Mouse (Mus musculus) left cerebral cortex, adult 8-10 months (tissue): ENCODE measurements around the gene Tax1bp1. TPM values are rescaled to one million over a fixed set of nuclear protein-coding genes. Genes with fewer than 3 reads are reported as not detected.

ENCODE experiments used
- DNase-seq, 2 experiments: peaks; one replicate each; pipeline ENCODE4 v3.0.0; 2022; ENCODE audit warnings: low spot score in 2 of 2
- total RNA-seq, 4 experiments: library from RNA; stranded (reverse); gene quantifications; 2 replicates each; pipeline ENCODE4 v1.2.4; 2022

Gene Tax1bp1
- total RNA-seq, 4 experiments from 2014 or later = 127 to 153 (median 140) TPM

- DNase-seq = no peak
These were observed 83.2 kb downstream of the Tax1bp1 start for GRCm38 (mm10) chr6:52796691-52797090.

GRCm38 (mm10) chr6:52797252-52797800 is 83.8 kb downstream of the Tax1bp1 start:
- no peak for DNase-seq

GRCm38 (mm10) chr6:52802181-52802580 is 88.7 kb downstream of the Tax1bp1 start:
- DNase-seq = no peak

GRCm38 (mm10) chr6:52805237-52805856 is 91.8 kb downstream of the Tax1bp1 start:
- no peak for DNase-seq

Other genes starting within 250 kb of the Tax1bp1 start
- gene Hibadh, start 73.3 kb upstream of the Tax1bp1 start, total RNA-seq = 10 to 100 TPM; 48.1 to 59.6 (median 52.7) TPM